Mouse (Mus musculus) MEL (cell line): Measurements from ENCODE around the gene Rpl18. TPM values are rescaled to one million over a fixed set of nuclear protein-coding genes. Genes with fewer than 3 reads are reported as not detected.

Experiments used
- DNase-seq: peaks from one replicate; pipeline ENCODE4 v3.0.0; 2011; ENCODE audit warnings: low read depth, low spot score
- H3K27ac ChIP-seq: 2 replicates; pipeline ENCODE4 v1.5.1; 2012; ENCODE audit warnings: low read depth, mild to moderate bottlenecking, control low read depth, low read length, moderate library complexity; ENCODE audit not compliant: control insufficient read depth
- H3K27me3 ChIP-seq, 2 experiments: fragments of 150-350 bp in 1 of 2; sonication (generic) in 1 of 2; 2 replicates each; pipeline ENCODE4 v1.6.1; 2012; ENCODE audit warnings: low read length in 2 of 2, mild to moderate bottlenecking in 2 of 2, improper control_type of control experiment in 1 of 2, moderate library complexity in 1 of 2; ENCODE audit not compliant: insufficient read depth in 2 of 2, control insufficient read depth in 1 of 2
- H3K36me3 ChIP-seq, 2 experiments: 2 replicates each; pipeline ENCODE4 v1.6.1; 2012 to 2014; ENCODE audit warnings: low read length in 2 of 2, improper control_type of control experiment in 1 of 2, inconsistent platforms in 1 of 2, mild to moderate bottlenecking in 1 of 2; ENCODE audit not compliant: insufficient read depth in 2 of 2, control insufficient read depth in 1 of 2
- H3K4me1 ChIP-seq, 2 experiments: fragments of 150-350 bp in 1 of 2; sonication (generic) in 1 of 2; 2 replicates each; pipeline ENCODE4 v1.6.1; 2012; ENCODE audit warnings: low read length in 2 of 2, improper control_type of control experiment in 1 of 2, mild to moderate bottlenecking in 1 of 2; ENCODE audit not compliant: insufficient read depth in 2 of 2, control insufficient read depth in 1 of 2
- H3K4me3 ChIP-seq, 2 experiments: fragments of 150-350 bp in 1 of 2; sonication (generic) in 1 of 2; 2 replicates each; pipeline ENCODE4 v1.5.1; 2012; ENCODE audit warnings: low read depth in 2 of 2, low read length in 2 of 2, mild to moderate bottlenecking in 2 of 2, moderate library complexity in 2 of 2, control low read depth in 1 of 2, improper control_type of control experiment in 1 of 2; ENCODE audit not compliant: control insufficient read depth in 1 of 2, insufficient read depth in 1 of 2
- H3K79me2 ChIP-seq: 2 replicates; pipeline ENCODE4 v1.6.1; 2012; ENCODE audit warnings: mild to moderate bottlenecking, low read length, moderate library complexity; ENCODE audit not compliant: control insufficient read depth, poor library complexity, insufficient read depth
- H3K9ac ChIP-seq: 2 replicates; pipeline ENCODE4 v1.6.1; 2012; ENCODE audit warnings: low read depth, mild to moderate bottlenecking, control low read depth, low read length, moderate library complexity; ENCODE audit not compliant: control insufficient read depth, poor library complexity, severe bottlenecking
- H3K9me3 ChIP-seq: fragments of 150-350 bp; sonication (generic); replicated peaks from 2 replicates; pipeline ENCODE4 v1.6.1; 2012; ENCODE audit warnings: mild to moderate bottlenecking, low read length, improper control_type of control experiment, moderate library complexity; ENCODE audit not compliant: insufficient read depth
- BHLHE40 ChIP-seq: IDR thresholded peaks from 2 replicates; pipeline ENCODE4 v1.6.1; 2012; ENCODE audit warnings: low read depth, mild to moderate bottlenecking, inconsistent platforms, low read length, improper control_type of control experiment, borderline replicate concordance
- CTCF ChIP-seq, 3 experiments: IDR thresholded peaks in 2 of 3; conservative IDR thresholded peaks in 1 of 3; 2 replicates each; pipeline ENCODE4 v1.5.1; 2011 to 2012; ENCODE audit warnings: low read length in 3 of 3, low read depth in 2 of 3, mild to moderate bottlenecking in 2 of 3, improper control_type of control experiment in 1 of 3, inconsistent platforms in 1 of 3, mixed read lengths in 1 of 3, moderate library complexity in 1 of 3; ENCODE audit not compliant: control insufficient read depth in 1 of 3, insufficient read depth in 1 of 3, poor library complexity in 1 of 3, severe bottlenecking in 1 of 3
- E2F4 ChIP-seq: IDR thresholded peaks from 2 replicates; pipeline ENCODE4 v1.6.1; 2011; ENCODE audit warnings: low read depth, low read length, improper control_type of control experiment, borderline replicate concordance
- ETS1 ChIP-seq: IDR thresholded peaks from 2 replicates; pipeline ENCODE4 v1.6.1; 2012; ENCODE audit warnings: low read depth, mild to moderate bottlenecking, inconsistent platforms, low read length, improper control_type of control experiment, moderate library complexity
- GABPA ChIP-seq: IDR thresholded peaks from 2 replicates; pipeline ENCODE4 v1.6.1; 2012; ENCODE audit warnings: low read depth, mild to moderate bottlenecking, inconsistent platforms, low read length, improper control_type of control experiment, moderate library complexity
- GATA1 ChIP-seq: IDR thresholded peaks from 2 replicates; pipeline ENCODE4 v1.6.1; 2011; ENCODE audit warnings: low read depth, low read length, improper control_type of control experiment
- HCFC1 ChIP-seq: IDR thresholded peaks from 2 replicates; pipeline ENCODE4 v1.6.1; 2012; ENCODE audit warnings: low read depth, mild to moderate bottlenecking, inconsistent platforms, low read length, improper control_type of control experiment, moderate library complexity
- JUND ChIP-seq: IDR thresholded peaks from 2 replicates; pipeline ENCODE4 v1.6.1; 2011; ENCODE audit warnings: low read depth, mild to moderate bottlenecking, improper control_type of control experiment, low read length
- MAFK ChIP-seq: IDR thresholded peaks from 2 replicates; pipeline ENCODE4 v1.6.1; 2011; ENCODE audit warnings: low read depth, mild to moderate bottlenecking, low read length, improper control_type of control experiment, borderline replicate concordance
- MAX ChIP-seq: IDR thresholded peaks from 2 replicates; pipeline ENCODE4 v1.6.1; 2011; ENCODE audit warnings: low read length, improper control_type of control experiment
- MEF2A ChIP-seq: IDR thresholded peaks from 2 replicates; pipeline ENCODE4 v1.6.1; 2014; ENCODE audit warnings: low read depth, mild to moderate bottlenecking, inconsistent platforms, low read length, improper control_type of control experiment; ENCODE audit not compliant: poor library complexity, insufficient replicate concordance, severe bottlenecking; ENCODE audit errors: extremely low read depth
- MXI1 ChIP-seq: IDR thresholded peaks from 2 replicates; pipeline ENCODE4 v1.6.1; 2011; ENCODE audit warnings: mild to moderate bottlenecking, low read depth, low read length, improper control_type of control experiment
- MYC ChIP-seq: IDR thresholded peaks from 2 replicates; pipeline ENCODE4 v1.6.1; 2011; ENCODE audit warnings: low read depth, mild to moderate bottlenecking, low read length, improper control_type of control experiment, moderate library complexity
- NELFE ChIP-seq: IDR thresholded peaks from 2 replicates; pipeline ENCODE4 v1.6.1; 2011; ENCODE audit warnings: low read depth, low read length, improper control_type of control experiment
- NRF1 ChIP-seq: IDR thresholded peaks from 2 replicates; pipeline ENCODE4 v1.6.1; 2014; ENCODE audit warnings: low read depth, mild to moderate bottlenecking, inconsistent platforms, low read length, improper control_type of control experiment, moderate library complexity; ENCODE audit not compliant: poor library complexity, insufficient read depth, severe bottlenecking
- POLR2A ChIP-seq, 2 experiments: IDR thresholded peaks; 2 replicates each; pipeline ENCODE4 v1.6.1; 2011 to 2012; ENCODE audit warnings: low read length in 2 of 2, mild to moderate bottlenecking in 2 of 2, control low read depth in 1 of 2, improper control_type of control experiment in 1 of 2, low read depth in 1 of 2, moderate library complexity in 1 of 2; ENCODE audit not compliant: control insufficient read depth in 1 of 2, insufficient read depth in 1 of 2, poor library complexity in 1 of 2
- POLR2AphosphoS5 ChIP-seq: IDR thresholded peaks from 2 replicates; pipeline ENCODE4 v1.6.1; 2012; ENCODE audit warnings: low read depth, borderline replicate concordance, mild to moderate bottlenecking, inconsistent platforms, low read length, moderate library complexity, mixed read lengths
- RAD21 ChIP-seq: IDR thresholded peaks from 2 replicates; pipeline ENCODE4 v1.6.1; 2011; ENCODE audit warnings: mild to moderate bottlenecking, low read depth, low read length, improper control_type of control experiment
- RCOR1 ChIP-seq: IDR thresholded peaks from 2 replicates; pipeline ENCODE4 v1.6.1; 2012; ENCODE audit warnings: low read depth, mild to moderate bottlenecking, inconsistent platforms, low read length, improper control_type of control experiment
- SIN3A ChIP-seq: IDR thresholded peaks from 2 replicates; pipeline ENCODE4 v1.6.1; 2012; ENCODE audit warnings: low read length, improper control_type of control experiment, inconsistent platforms
- TCF12 ChIP-seq: IDR thresholded peaks from 2 replicates; pipeline ENCODE4 v1.6.1; 2014; ENCODE audit warnings: low read depth, mild to moderate bottlenecking, inconsistent platforms, low read length, improper control_type of control experiment, moderate library complexity
- UBTF ChIP-seq: IDR thresholded peaks from 2 replicates; pipeline ENCODE4 v1.6.1; 2012; ENCODE audit warnings: low read depth, mild to moderate bottlenecking, inconsistent platforms, low read length, improper control_type of control experiment, moderate library complexity, borderline replicate concordance; ENCODE audit not compliant: insufficient read depth
- USF1 ChIP-seq: IDR thresholded peaks from 2 replicates; pipeline ENCODE4 v1.6.1; 2014; ENCODE audit warnings: low read depth, mild to moderate bottlenecking, inconsistent platforms, low read length, improper control_type of control experiment, moderate library complexity
- USF2 ChIP-seq, 2 experiments: IDR thresholded peaks; 2 replicates each; pipeline ENCODE4 v1.6.1; 2011 to 2012; ENCODE audit warnings: improper control_type of control experiment in 2 of 2, low read length in 2 of 2, borderline replicate concordance in 1 of 2, inconsistent platforms in 1 of 2, low read depth in 1 of 2, mild to moderate bottlenecking in 1 of 2; ENCODE audit not compliant: insufficient read depth in 1 of 2
- ZC3H11A ChIP-seq: IDR thresholded peaks from 2 replicates; pipeline ENCODE4 v1.6.1; 2012; ENCODE audit warnings: low read depth, mild to moderate bottlenecking, inconsistent platforms, low read length, improper control_type of control experiment
- ZMIZ1 ChIP-seq: IDR thresholded peaks from 2 replicates; pipeline ENCODE4 v1.6.1; 2012; ENCODE audit warnings: low read depth, mild to moderate bottlenecking, inconsistent platforms, low read length, improper control_type of control experiment, moderate library complexity
- ZNF384 ChIP-seq: IDR thresholded peaks from 2 replicates; pipeline ENCODE4 v1.6.1; 2012; ENCODE audit warnings: low read depth, mild to moderate bottlenecking, inconsistent platforms, low read length, improper control_type of control experiment
- polyA plus RNA-seq, 2 experiments: library from polyadenylated mRNA; stranded (reverse) in 1 of 2; unstranded in 1 of 2; fragments of >175 nt in 1 of 2; fragments of >200 nt in 1 of 2; gene quantifications; 2 replicates each; pipeline versions ENCODE4 v1.2.1 to v1.2.4; 2012; ENCODE audit warnings: low replicate concordance in 2 of 2, low read depth in 1 of 2; ENCODE audit not compliant: insufficient read length in 2 of 2, insufficient read depth in 1 of 2, missing spikeins in 1 of 2
- total RNA-seq: library from RNA; depleted of rRNA; stranded (reverse); fragments of 300-350 nt; gene quantifications from 2 replicates; pipeline ENCODE4 v1.2.3, GENCODE M21; 2012

The Rpl18 gene
- total and polyA plus RNA-seq, 3 experiments, result 3,544 to 3,724 TPM; not detected in 1

GRCm38 (mm10) chr7:45679966-45680621 is 35.2 kb upstream of the Rpl18 start:
- H3K4me1 ChIP-seq, result peaks cover 13 to 20% of the 10 kb centered on the region in 2 experiments
- no peak for DNase-seq
- no peak overlapping the region for H3K4me3 ChIP-seq
- no peaks in the 10 kb centered on the region for H3K79me2 ChIP-seq
- TF ChIP-seq USF1, result no peak
- TF ChIP-seq MAFK, result no peak
- TF ChIP-seq ZC3H11A, result no peak
- no peak for TF ChIP-seq JUND
- TF ChIP-seq RAD21, result no peak
- TF ChIP-seq NRF1, result no peak
- no peak for TF ChIP-seq MAX
- TF ChIP-seq MXI1, result no peak
- TF ChIP-seq TCF12, result no peak
- TF ChIP-seq, all 39 proteins: peak for 0
- Histone ChIP-seq H3K36me3 (peaks cover 0 to 17% of the 10 kb centered on the region in 2 experiments; a peak in 2 of 4 replicates), H3K27me3 (peaks cover 0 to 1% of the 10 kb centered on the region in 2 experiments; a peak in 2 of 4 replicates), H3K27ac (no peak overlapping the region), H3K9me3 (no peaks in the 10 kb centered on the region), H3K9ac (no peak overlapping the region)

GRCm38 (mm10) chr7:45681046-45681736 is 34.1 kb upstream of the Rpl18 start:
- H3K4me3 ChIP-seq, result peak overlapping the region; percentile 10 to 55; a peak in 2 of 4 replicates
- peak overlapping the region; percentile 29 for H3K9ac ChIP-seq
- H3K27me3 ChIP-seq, result no peaks in the 10 kb centered on the region; a peak in 1 of 4 replicates
- peak; percentile 77 for DNase-seq
- no peaks in the 10 kb centered on the region for H3K9me3 ChIP-seq
- H3K27ac ChIP-seq, result peak overlapping the region; percentile 3; the same call in 1 of the 2 replicates
- H3K36me3 ChIP-seq, result peaks cover 0 to 17% of the 10 kb centered on the region in 2 experiments; a peak in 2 of 4 replicates
- H3K4me1 ChIP-seq, result peaks cover 13 to 20% of the 10 kb centered on the region in 2 experiments
- H3K79me2 ChIP-seq, result no peaks in the 10 kb centered on the region
- TF ChIP-seq USF2 (IDR thresholded peaks at IDR 0.05; ENCODE audit: borderline replicate concordance in 1 of 2, insufficient read depth in 1 of 2, low read depth in 1 of 2, low read length in 2 of 2) (no peak), RCOR1 (peak; percentile 55; the same call in 1 of the 2 replicates), MYC (peak; percentile 71; the same call in 1 of the 2 replicates), HCFC1 (0 out of 2 replicates have a peak, but pooled peaks have one; percentile 35), POLR2AphosphoS5 (no peak), MAFK (no peak), CTCF (IDR thresholded peaks at IDR 0.05 in 2 of 3, conservative IDR thresholded peaks at IDR 0.05 in 1 of 3; ENCODE audit: control insufficient read depth in 1 of 3, insufficient read depth in 1 of 3, low read depth in 2 of 3, low read length in 3 of 3, poor library complexity in 1 of 3, severe bottlenecking in 1 of 3) (no peak), BHLHE40 (no peak), MEF2A (no peak), UBTF (no peak), SIN3A (peak; percentile 33; the same call in 1 of the 2 replicates), E2F4 (no peak), NRF1 (no peak), USF1 (0 out of 2 replicates have a peak, but pooled peaks have one; percentile 37), ZNF384 (no peak), ZC3H11A (no peak), JUND (no peak), GABPA (no peak), POLR2A (IDR thresholded peaks at IDR 0.05; ENCODE audit: control insufficient read depth in 1 of 2, insufficient read depth in 1 of 2, low read depth in 1 of 2, low read length in 2 of 2, poor library complexity in 1 of 2) (no peak), NELFE (0 out of 2 replicates have a peak, but pooled peaks have one; percentile 26), GATA1 (peak; percentile 78), ZMIZ1 (no peak), ETS1 (peak; percentile 68; the same call in 1 of the 2 replicates)
